Mouse (Mus musculus) right cerebral cortex, postnatal 4 days (tissue): ENCODE data around the gene Map3k9.

ENCODE experiments used
- DNase-seq: peaks from one replicate; pipeline ENCODE4 v3.0.0-alpha.2; 2022

Gene Map3k9

DNA sequence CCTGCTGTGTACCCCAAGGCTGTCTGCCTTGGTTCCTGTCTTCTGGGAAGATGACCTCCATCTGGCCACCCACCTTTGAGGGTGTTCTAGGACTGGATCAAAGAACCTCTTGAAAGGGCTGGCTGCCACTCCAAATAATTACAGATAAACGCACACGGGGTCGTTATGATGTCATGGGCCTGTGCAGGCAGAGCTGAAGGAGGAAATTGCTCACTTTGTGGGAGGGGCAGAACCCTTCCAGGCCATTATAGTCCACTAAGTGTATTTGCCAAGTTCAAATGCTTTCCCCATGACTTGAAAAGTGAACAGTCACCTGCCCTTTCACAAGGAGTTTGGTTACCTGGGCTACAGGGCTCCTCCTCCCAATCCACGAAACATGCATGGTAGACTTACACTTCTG lies 83.0 kb downstream of the Map3k9 start:
- DNase-seq = no peak

DNA sequence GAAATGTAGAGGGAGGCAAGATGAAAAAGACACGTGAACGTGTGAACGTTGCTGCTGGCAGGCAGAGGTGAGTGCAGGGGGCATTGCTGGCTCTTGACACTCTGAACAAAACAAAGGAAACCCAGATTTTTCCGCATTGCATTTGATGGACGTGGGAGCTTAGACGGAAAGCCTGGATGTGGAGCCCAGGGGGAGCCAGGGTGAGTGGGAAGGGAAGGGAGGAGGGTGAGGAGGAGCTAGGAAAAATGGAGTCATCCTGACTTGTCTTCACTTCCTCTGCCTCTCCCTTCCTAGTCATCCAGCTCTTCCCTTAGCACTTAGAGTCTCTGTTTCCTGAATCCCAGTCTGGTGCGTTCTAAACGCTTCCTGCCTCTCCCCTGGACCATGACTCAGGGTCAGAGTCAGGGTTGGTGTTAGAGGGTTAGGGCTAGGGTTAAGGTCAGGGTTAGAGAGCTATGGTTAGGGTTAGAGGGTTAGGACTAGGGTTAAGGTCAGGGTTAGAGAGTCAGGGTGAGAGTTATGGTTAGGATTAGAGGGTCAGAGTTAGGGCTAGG lies 89.7 kb downstream of the Map3k9 start:
- no peak for DNase-seq

DNA sequence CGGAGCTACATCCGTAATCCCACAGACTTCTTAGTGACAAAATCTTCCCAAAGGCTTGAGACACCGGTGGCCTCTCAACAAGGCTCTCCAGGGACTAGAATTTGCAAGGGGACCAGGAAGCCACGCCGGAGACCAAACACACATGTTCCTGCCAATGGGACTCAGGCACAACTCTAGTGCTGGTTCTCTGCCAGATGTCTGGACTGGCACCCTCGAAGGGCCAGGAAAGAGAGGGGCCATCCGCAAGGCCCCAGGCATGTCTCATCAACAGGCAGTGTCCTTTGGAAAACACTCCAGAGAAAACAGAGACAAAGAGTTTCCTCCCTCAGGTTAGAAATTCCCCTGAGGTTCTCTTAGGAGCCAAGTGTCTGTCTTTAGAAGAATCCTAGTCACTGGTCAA lies 90.2 kb downstream of the Map3k9 start:
- no peak for DNase-seq

DNA sequence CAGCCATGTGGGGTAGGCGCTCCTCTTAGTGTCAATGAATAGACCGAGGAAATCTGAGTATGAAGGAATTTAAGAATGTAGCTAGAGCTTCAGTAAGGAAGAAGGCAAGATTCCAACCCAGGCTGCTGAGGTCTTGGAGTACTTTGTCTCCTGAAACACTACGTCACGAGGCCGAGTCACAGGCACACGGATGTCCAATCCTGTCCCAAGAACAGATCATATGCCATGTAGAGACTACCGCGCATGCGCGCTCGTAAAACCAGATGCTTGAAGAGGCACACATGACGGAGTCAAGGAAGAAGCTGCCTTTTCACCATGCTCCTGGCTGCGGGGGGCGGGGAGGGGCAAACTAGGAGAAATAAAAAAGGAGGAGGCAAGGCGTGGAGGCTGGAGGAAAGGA lies 90.9 kb downstream of the Map3k9 start:
- DNase-seq = no peak

DNA sequence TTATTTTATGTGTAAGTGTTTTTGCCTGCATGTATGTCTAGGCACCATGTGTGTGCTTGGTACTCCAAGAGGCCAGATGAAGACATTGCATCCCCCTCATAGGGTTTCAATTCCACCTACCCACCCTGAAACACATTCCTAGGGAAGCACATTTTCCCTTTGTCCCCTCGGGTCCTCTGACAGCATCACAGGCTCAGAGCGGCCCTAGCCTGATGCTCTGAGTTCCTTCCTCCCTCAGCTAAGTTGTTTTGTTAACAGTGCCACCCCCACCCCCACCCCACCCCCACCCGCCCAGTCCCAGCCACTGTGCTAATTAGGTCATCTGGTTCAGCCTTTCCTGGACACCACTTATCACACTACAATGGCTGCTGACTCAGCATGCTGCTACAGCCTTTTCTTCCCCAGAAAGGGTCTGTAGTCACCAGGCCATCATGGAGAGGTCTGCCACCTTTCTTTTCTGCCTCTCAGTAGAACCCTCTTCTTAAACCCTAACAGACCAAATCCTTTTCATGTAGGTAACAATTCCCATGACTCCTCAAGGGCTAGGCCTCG lies 91.4 kb downstream of the Map3k9 start:
- no peak for DNase-seq

DNA sequence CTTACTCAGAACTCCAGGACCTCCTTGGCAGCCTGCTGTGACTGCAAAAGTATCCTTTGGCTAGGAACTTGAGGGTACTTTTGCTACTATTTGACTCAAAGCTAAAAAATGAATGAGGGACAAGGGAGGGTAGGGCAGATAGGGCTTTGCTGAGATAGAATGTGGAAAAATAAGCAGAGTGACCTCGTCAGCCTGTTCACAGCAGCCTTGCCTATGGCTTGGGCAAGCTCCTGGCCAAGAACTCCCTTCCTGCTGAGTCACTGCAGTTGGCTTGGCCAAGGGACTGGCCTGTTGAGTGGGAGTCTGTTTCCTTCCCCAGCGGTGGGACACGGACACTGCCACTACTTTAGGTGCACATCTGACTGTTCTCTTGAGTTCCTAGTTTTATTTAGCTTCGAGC lies 92.4 kb downstream of the Map3k9 start:
- no peak for DNase-seq

DNA sequence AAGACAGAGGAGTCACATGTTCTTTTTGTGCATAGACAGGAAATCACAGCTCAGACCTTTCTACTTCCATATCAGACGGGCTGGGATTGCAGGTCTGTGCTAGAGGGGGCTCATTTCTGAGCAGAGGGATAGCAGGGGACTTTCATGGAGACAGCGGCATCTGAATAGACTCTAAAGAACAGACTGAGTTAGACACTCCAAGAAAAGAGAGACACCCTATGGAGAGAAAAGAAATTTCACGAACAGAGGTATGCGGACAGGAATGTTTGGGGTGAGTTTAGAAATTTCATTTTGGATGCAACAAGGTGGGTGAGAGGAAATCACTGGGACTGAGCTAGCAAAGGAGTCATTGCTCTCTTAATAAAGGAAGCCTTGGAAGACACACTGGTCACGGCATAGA lies 93.1 kb downstream of the Map3k9 start:
- DNase-seq = no peak

DNA sequence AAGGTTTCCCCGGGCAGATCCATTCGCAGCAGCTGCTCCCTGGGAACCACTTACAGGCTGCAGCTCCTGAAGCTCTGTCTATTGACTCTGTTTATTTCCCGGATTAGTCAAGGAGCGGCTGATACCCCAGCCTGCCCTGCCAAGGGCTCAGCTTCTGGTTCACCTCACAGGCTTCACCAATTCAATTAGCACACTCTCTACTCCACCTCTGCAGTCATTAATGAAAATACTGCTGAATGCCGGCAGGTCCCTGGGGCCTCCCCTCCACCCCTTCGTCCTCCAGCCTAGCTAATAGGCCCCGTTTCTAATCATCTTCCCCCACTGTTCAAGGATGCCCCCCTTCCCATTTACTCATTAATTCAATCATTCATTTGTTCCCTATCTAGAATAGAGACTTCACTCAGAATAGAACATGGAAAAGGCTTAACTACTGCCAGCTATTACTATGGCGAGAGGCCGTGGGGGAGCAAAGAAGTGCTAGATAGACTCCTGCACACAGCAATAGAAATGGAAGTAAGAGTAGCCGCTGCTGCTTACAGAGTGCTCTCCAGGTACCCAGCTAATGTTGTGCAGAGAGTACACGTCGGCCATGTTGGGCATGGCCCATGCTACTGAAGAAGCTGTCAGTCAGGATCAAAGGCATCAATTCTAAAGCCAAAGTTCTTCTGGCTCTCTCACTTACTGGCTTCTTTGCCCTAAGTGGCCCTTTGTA lies 94.4 kb downstream of the Map3k9 start:
- no peak for DNase-seq

DNA sequence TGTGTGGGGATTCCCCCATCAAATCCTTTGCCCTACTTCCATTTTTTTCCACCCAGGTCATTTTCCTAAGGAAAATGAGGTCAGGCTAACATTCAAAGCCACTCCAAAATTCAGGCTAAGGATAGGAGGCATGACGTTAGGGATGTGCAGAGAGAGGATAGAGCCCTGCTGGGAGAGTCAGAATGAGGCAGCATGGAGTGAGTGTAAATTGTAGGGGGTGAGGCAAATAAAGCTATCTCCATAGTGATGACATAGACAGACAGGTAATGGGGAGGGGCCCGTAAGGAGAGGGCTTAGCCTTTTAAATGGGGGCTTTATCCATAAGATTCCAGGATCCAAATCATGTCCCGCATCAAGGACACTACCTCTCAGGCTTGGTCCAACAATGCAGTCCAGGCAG lies 95.0 kb downstream of the Map3k9 start:
- DNase-seq = no peak

DNA sequence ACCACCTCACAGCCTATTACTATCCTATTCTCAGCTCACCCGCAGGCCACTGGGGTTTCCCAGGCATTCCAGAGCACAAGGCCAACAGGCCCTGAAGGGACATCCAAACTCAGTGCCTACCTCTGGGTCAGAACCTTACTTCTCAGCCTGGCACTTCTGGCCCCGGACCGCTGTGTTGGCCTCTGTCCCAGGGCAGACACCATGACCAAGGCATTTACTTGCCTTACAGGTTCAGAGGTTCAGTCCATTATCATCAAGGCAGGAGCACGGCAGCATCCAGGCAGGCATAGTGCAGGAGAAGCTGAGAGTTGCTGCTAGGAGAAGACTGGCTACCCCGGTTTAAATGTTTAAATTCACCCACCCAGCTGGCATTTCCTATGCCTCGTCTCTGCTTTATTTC lies 96.9 kb downstream of the Map3k9 start:
- DNase-seq = no peak

DNA sequence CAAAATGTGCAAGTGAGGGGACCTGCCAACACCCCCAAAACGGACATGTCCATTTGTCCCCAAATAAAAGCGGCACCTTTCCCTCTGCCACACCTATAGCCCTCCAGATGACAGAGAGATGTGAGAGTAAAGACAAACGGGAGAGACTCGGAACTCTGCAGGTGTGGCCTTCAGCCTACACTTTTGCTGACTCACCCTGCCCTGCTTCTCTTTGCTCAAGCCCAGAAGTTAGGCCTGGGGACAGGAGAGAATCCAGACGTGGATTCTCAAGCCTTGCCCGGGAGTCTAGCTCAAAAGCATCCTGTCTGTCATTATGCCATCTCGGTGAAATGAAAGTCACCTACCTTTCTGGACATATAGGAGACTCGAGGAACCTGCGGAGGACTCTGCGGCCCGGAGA lies 97.6 kb downstream of the Map3k9 start:
- no peak for DNase-seq

DNA sequence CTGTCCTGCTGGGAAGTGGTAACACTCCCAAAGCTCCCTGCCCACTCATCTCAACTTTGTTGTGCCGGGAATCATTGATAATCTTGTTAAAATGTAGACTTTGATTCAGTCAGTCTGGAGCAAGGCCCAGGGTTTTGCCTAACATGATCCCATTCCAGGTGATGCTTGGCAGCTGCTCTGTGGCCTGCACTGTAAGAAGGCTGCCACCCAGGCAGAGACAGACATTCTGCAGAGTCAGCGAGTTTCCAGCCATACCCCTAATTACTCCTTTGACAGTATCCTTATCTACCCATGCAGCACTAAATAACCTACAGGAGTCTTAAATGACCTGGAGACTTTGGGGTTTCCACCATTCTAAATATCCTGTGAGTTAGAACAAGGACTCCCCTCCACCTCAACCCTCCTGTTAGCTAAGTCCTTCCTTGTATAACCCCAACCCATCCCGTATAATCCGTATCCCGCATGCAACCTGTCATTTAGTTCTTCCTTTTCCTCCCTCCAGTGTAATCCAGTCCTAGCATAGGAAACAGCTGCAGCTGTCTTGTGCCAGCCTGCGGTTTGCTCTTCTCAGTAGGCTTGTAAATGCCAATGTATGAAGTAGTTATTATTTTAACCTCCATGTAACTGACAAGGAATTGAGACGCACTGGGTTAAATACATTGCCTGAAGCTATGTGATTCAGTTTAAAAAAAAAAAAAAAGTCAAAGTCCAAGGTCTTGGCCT lies 101.0 kb downstream of the Map3k9 start:
- no peak for DNase-seq

DNA sequence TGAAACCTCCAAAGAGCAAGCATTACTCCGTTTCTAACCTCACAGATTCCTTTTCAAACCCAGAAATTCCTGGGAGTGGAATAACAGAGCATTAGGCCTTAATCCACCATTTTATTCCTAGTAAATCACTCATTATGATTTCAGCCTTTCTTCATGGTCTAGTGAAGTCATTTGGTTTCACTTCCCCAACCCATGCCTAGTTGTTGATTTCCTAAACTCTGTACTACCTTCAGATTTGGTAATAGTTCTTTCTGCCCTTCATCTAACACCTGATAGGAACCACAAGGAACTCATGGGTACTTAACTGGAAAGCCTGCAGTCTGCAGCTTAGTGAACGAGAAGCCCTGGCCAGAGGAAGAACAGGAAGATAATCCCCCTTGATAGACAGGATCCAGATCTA lies 105.4 kb downstream of the Map3k9 start:
- DNase-seq = no peak
